Mouse (Mus musculus) adrenal gland, postnatal 10 days (tissue): ENCODE results near the gene Mctp2. TPM values are rescaled to one million over a fixed set of nuclear protein-coding genes. Genes with fewer than 3 reads are reported as not detected.
"Not testable (repeated sequence)": the region's sequence is repeated elsewhere in the genome, so short reads cannot be mapped to it uniquely, and the experiment has no call there.

Experiments used
- DNase-seq: peaks from one replicate; pipeline ENCODE4 v3.0.0; 2021; ENCODE audit warnings: mixed read lengths
- total RNA-seq, 2 experiments: library from RNA; stranded (reverse); gene quantifications; 2 replicates each; pipeline ENCODE4 v1.2.3; 2021

Mctp2 gene
- total RNA-seq, 2 experiments from 2014 or later = 1.4 to 2.7 TPM

GRCm38 (mm10) chr7:72269994-72270393 lies 36.4 kb downstream of the Mctp2 start:
- no peak for DNase-seq

GRCm38 (mm10) chr7:72260766-72261655 lies 45.4 kb downstream of the Mctp2 start:
- DNase-seq = no peak

GRCm38 (mm10) chr7:72259045-72259444 lies 47.4 kb downstream of the Mctp2 start:
- DNase-seq = no peak

DNA sequence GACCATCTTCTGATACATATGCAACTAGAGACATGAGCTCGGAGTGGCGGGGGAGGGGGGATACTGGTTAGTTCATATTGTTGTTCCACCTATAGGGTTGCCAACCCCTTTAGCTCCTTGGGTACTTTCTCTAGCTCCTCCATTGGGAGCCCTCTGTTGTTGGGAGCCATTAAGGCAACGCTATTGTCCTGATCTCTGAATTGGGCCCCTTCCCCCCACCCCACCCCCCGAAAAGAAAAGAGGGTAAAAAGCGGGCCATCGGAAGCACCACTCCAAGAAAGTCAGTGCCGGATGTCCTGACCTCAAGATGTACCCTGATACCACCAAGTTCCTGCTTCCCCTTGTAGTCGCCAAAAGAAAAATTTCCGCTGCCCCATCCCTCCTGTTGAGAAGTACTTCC lies 56.1 kb downstream of the Mctp2 start:
- not testable (repeated sequence) for DNase-seq

DNA sequence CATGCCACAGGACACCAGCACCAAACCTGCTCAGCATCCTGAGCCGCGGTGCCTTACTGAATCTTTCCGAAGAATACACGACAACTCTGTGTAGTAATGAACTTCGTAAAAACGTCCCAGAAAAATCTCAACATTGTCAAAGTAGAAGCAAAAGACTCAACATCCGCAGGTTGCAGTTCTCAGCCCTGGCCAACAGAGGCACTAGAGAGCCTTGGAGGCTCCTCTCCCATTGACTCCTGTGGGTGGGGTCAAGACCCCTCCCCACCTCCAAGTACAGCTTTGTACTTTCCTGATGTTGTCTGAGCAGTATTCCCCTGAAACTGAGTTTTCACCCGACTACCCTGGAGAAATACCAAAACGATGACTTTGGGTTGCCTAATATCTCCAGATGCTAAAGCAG lies 65.1 kb downstream of the Mctp2 start:
- no peak for DNase-seq

DNA sequence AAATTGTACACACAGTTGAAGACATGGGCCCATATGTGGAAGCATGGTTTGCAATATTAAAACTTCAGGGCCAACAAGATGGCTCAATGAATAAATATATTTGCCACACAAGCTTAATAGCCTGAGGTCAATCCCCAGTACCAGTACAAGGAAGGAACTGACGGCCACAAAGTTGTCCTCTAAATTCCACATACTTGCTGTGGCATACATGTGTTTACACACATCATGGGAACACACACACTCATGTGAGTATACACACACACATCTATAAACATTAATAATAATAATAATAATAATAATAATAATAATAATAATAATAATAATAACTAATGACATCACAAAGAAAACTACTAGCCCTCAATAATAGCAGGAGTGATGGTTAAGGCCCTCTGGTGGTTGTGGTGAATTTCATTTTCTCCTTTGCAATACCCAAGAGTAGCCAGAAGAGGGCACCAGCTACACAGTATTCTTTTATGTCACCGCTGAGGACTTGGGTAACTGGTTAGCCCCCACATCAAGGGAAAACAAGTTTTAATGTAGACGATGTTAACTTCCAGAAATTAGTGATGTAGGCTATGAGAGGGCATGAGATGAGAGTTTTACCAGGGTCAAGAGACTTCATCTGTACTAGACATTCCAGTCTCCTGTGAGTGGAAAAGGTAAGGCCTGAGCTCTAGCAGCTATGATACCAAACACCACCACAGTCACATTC lies 66.5 kb downstream of the Mctp2 start:
- DNase-seq = peak; percentile 47

- peak; percentile 79 for DNase-seq
Measured at GRCm38 (mm10) chr7:72238575-72238974, 67.8 kb downstream of the Mctp2 start.

GRCm38 (mm10) chr7:72234433-72234998 lies 71.9 kb downstream of the Mctp2 start:
- DNase-seq = no peak

DNA sequence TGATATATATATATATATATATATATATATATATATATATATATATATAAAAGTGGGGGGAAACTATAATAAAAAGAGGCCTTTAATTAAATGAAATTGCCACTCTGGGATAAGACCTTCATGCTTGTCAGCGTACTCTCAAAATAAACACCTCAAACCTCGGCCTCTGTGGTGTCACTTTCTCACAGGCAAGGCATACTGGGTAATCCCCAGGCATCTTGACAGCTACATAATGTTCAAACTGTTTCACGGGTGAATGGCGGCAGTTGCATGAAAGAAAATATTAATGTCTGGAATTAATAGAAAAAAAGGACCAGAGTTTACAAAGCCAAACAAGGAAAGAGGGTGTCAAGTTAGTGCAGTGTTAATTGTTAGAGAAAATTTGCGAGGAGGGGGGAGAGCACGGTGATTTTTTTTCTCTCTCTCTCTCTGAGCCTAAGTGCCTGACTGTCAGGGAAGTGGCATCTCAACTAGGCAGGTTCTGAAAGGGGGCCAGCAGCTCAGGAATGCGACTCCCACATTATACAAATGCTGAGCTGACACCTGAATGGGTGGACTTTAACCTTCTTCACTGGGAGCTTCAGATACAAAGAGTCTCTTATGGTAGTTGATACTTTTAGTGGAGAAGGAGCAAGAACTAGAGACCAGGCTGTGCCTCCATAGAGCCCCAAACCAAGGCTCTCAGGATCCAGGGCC lies 75.1 kb downstream of the Mctp2 start:
- no peak for DNase-seq

GRCm38 (mm10) chr7:72229925-72230324 lies 76.5 kb downstream of the Mctp2 start:
- DNase-seq = no peak

- no peak for DNase-seq
Measured at GRCm38 (mm10) chr7:72223558-72223957, 82.8 kb downstream of the Mctp2 start.

GRCm38 (mm10) chr7:72222532-72222931 lies 83.9 kb downstream of the Mctp2 start:
- no peak for DNase-seq

DNA sequence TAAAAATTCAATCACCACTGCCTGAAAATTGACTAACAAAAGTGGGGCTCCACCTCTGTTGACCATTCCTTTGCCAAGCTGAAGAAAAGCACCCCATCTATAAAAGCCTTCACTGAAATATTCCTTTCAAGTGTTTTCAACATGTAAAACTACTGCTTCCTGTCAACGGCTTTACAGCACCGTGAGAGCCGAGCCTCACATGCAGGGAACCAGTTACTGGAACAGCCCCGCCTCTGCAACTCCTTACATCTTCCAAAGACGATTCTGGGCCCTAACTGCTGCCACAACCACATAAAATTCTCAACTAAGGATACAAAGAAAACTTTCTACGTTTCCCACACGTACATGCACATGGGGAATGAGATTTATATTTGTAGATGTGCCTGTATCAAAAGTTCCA lies 88.4 kb downstream of the Mctp2 start:
- DNase-seq = no peak

GRCm38 (mm10) chr7:72215563-72216215 lies 90.7 kb downstream of the Mctp2 start:
- DNase-seq = no peak

- DNase-seq = peak; percentile 9
Measured at GRCm38 (mm10) chr7:72210201-72210600, 96.2 kb downstream of the Mctp2 start.

GRCm38 (mm10) chr7:72209296-72209695 lies 97.1 kb downstream of the Mctp2 start:
- DNase-seq = no peak

GRCm38 (mm10) chr7:72206841-72207240 lies 99.6 kb downstream of the Mctp2 start:
- DNase-seq = no peak

DNA sequence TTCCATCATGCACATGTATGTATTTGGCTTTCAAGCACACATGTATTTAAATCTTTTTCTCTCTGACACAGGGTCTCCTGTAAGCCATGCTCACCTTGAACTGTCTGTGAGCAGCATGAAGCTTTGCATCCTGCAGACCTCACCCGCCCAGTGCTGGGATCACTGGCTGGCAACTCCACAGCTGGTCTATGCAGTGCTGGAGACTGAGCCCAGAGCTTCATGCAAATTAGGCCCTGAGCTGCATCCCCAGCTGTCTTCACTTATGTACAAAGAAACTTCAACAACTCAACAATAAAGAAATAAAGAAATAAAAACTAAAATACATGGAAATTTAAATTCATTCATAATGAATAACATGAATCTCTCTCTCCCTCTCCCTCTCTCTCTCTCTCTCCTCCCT lies 110.7 kb downstream of the Mctp2 start:
- no peak for DNase-seq

DNA sequence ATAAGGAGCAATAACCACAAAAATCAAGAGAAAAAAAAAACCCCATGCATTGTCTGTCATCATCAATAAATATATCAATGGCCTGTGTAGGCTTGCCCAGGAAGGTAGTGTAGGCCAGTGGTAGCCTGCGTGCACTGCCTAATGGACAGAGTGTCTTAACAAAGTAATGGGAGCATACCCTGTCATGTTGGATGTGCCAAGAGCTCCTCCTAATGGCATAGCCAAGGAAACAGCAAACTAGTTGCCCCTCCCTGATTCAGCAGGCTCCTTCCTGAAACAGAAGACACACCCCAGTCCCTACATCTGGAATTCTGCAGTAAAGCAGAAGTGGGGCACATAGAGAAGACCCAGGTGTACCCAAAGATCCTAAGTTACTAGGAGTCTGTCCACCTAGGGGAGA lies 113.1 kb downstream of the Mctp2 start:
- no peak for DNase-seq

DNA sequence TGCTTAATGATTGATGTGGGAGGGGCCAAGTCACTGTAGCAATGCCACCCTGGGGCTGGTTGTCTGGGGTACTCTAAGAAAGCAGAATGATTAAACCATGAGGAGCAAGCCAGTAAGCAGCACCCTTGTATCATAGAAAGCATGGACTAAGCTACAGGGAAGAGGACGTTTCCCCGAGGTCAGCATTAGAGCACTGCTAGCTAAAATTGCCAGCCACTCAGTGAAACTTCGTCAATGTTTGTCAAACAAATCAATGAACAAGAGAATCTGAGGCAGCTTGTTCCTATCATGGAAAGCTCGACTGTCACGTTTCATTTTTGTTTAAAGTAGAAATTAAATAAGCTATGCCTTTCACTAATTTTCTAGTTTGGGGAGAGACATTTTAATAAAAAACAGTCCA lies 124.8 kb downstream of the Mctp2 start:
- DNase-seq = no peak

DNA sequence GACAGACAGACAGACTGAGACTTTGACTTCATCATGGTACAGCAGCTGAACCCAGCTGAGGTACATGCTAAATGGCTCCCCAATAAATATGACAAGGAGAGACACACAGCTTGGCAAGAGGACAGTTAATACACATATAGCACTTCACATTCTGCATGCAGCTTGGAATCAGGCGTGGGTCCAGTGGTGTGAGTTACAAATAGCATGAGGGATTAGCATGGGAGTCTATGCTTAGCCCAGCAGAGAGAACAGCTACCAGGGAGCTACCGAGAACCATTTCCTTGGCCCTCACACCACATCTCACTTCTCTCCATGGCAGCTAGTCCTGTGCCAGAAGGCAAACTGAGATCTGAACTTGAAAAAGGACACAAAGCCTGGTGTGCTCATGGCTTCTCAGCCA lies 137.1 kb downstream of the Mctp2 start:
- no peak for DNase-seq
